8 mouse cellular contexts compared by ENCODE assay signal in the genomic region with DNA sequence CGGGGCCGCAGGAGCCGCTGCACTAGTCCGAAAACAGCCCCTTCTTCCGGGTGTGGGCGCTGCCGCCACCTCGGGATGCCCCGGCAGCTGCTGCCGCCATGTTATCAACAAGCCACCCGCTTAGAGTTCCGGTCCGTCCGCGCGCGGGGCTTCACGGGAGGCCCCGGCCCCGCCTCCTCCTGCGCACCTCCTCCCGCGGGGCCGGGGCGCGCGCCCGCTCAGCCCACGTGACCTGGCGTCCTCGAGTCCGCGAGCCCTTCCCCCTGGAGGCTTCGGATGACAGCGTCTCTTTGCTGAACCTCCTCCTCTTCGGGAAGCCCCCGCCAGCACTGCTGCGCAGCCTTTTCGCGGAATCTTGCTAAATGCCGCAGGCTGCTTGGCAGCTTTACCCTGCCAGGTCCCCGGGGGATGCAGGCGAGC. TPM values are rescaled to one million over a fixed set of nuclear protein-coding genes. Genes with fewer than 3 reads are reported as not detected.
A peak's percentile ranks its signal among the peaks of the same experiment; 100 is the strongest.
DNase-seq lines count a peak whose midpoint lies in the region; ATAC-seq lines count a peak whose summit lies in the region.

A gene (minus strand): TSS at position 155 of the 420 bp plus-strand sequence.

- H3K36me3 ChIP-seq in heart, embryonic 13.5 days = peaks cover 9% of the 10 kb centered on the region
- peaks cover 5% of the 10 kb centered on the region for H3K36me3 ChIP-seq in liver, embryonic 12.5 days
- no peaks in the 10 kb centered on the region for H3K36me3 ChIP-seq in stomach, embryonic 15.5 days

- no peaks in the 10 kb centered on the region for H3K27me3 ChIP-seq in heart, embryonic 13.5 days (replicated peaks)
- no peaks in the 10 kb centered on the region for H3K27me3 ChIP-seq in liver, embryonic 12.5 days (replicated peaks)
- H3K27me3 ChIP-seq in stomach, embryonic 15.5 days (replicated peaks) = no peaks in the 10 kb centered on the region

- ATAC-seq in heart, embryonic 13.5 days (ENCODE audit: extremely low read depth, insufficient number of reproducible peaks, low FRiP score, low TSS enrichment) = peak; percentile 94
- ATAC-seq in liver, embryonic 12.5 days = peak; percentile 93
- ATAC-seq in stomach, embryonic 15.5 days (ENCODE audit: insufficient read depth, low FRiP score, low read depth) = peak; percentile 95

- no peaks in the 10 kb centered on the region for H3K9me3 ChIP-seq in heart, embryonic 13.5 days
- no peaks in the 10 kb centered on the region for H3K9me3 ChIP-seq in liver, embryonic 12.5 days (replicated peaks)
- no peaks in the 10 kb centered on the region for H3K9me3 ChIP-seq in stomach, embryonic 15.5 days

- H3K9ac ChIP-seq in heart, embryonic 13.5 days = peak within 1 kb of the TSS; percentile 96
- peak within 1 kb of the TSS; percentile 97 for H3K9ac ChIP-seq in liver, embryonic 12.5 days
- peak within 1 kb of the TSS; percentile 97 for H3K9ac ChIP-seq in stomach, embryonic 15.5 days

- H3K4me2 ChIP-seq in heart, embryonic 13.5 days = peak within 1 kb of the TSS; percentile 80
- H3K4me2 ChIP-seq in liver, embryonic 12.5 days = peak within 1 kb of the TSS; percentile 95
- peak within 1 kb of the TSS; percentile 73 for H3K4me2 ChIP-seq in stomach, embryonic 15.5 days

- peaks cover 6% of the 10 kb centered on the region; the same call in 1 of the 2 replicates for H3K4me1 ChIP-seq in brown adipose tissue, adult 24 weeks (ENCODE audit: control insufficient read depth, insufficient read depth, insufficient read length, low read length)
- peaks cover 28% of the 10 kb centered on the region for H3K4me1 ChIP-seq in heart, embryonic 13.5 days
- H3K4me1 ChIP-seq in liver, embryonic 12.5 days = peaks cover 36% of the 10 kb centered on the region
- H3K4me1 ChIP-seq in stomach, embryonic 15.5 days = 0 out of 2 replicates have a peak, but pooled peaks cover 9% of the 10 kb centered on the region

- under 1% methylated on average over 43 of the region's 43 CpGs for WGBS in heart, embryonic 13.5 days
- under 1% methylated on average over 43 of the region's 43 CpGs for WGBS in liver, embryonic 12.5 days (ENCODE audit: insufficient replicate concordance)
- WGBS in stomach, embryonic 15.5 days = 0% methylated on average over 37 of the region's 43 CpGs

- DNase-seq in CD4-positive, CD25-positive, alpha-beta regulatory T cell, adult 2 months (ENCODE audit: low read depth, low spot score) = peak; percentile 98
- DNase-seq in fat pad, adult 2 months (ENCODE audit: extremely low read depth, low read depth, low spot score) = peak; percentile 25
- peak; percentile 98 for DNase-seq in kidney, postnatal 10 days
- peak; percentile 92 to 93 for DNase-seq in natural killer cell, adult 2 months (ENCODE audit: low spot score in 2 of 2)

- H3K27ac ChIP-seq in brown adipose tissue, adult 24 weeks (replicated peaks; ENCODE audit: low read depth, low read length) = peak within 1 kb of the TSS; percentile 69
- H3K27ac ChIP-seq in heart, embryonic 13.5 days (replicated peaks) = peak within 1 kb of the TSS; percentile 98
- H3K27ac ChIP-seq in liver, embryonic 12.5 days = peak within 1 kb of the TSS; percentile 96
- H3K27ac ChIP-seq in stomach, embryonic 15.5 days = peak within 1 kb of the TSS; percentile 95

- peak within 1 kb of the TSS; percentile 91 for H3K4me3 ChIP-seq in brown adipose tissue, adult 24 weeks (ENCODE audit: insufficient read depth, low read depth, low read length)
- H3K4me3 ChIP-seq in heart, embryonic 13.5 days = peak within 1 kb of the TSS; percentile 91
- peak within 1 kb of the TSS; percentile 99 for H3K4me3 ChIP-seq in liver, embryonic 12.5 days
- peak within 1 kb of the TSS; percentile 82 for H3K4me3 ChIP-seq in stomach, embryonic 15.5 days (replicated peaks)

RNA-seq across cellular contexts. Expression of the gene that starts here (rescaled TPM):
- polyA plus RNA-seq in brown adipose tissue, adult 24 weeks (2012; ENCODE audit: insufficient read depth, insufficient read length, missing spikeins) = 10.1 and 12.4 TPM in 2 replicates
- polyA plus RNA-seq in heart, embryonic 13.5 days (2015; fragmentation: Nextera tagmentation; extraction: Ambion mirVana) = 11.9 and 12.4 TPM in 2 replicates
- polyA plus RNA-seq in liver, embryonic 12.5 days (2016; fragmentation: Nextera tagmentation; extraction: Ambion mirVana) = 14.2 and 14.3 TPM in 2 replicates
- 16.3 and 16.7 TPM in 2 replicates for polyA plus RNA-seq in stomach, embryonic 15.5 days (2015; fragmentation: Nextera tagmentation; extraction: Ambion mirVana)

Comparison
In these comparisons a context has a peak if more than half of its experiments do, and no peak if none do; other contexts are left out.
1. Peak in every context shown above with its lines: DNase-seq, ATAC-seq, H3K4me3 ChIP-seq and H3K27ac ChIP-seq.
2. DNase-seq: peak in every context shown above with its lines; median percentile 98 in CD4-positive, CD25-positive, alpha-beta regulatory T cell, adult 2 months; 98 in kidney, postnatal 10 days; 92 in natural killer cell, adult 2 months; 25 in fat pad, adult 2 months.